Mouse (Mus musculus): Measurements from ENCODE around the gene Anapc15-ps. TPM values are rescaled to one million over a fixed set of nuclear protein-coding genes. Genes with fewer than 3 reads are reported as not detected.

The Anapc15-ps gene
- polyA plus RNA-seq, 1 experiment from 2014 or later: not detected

DNA sequence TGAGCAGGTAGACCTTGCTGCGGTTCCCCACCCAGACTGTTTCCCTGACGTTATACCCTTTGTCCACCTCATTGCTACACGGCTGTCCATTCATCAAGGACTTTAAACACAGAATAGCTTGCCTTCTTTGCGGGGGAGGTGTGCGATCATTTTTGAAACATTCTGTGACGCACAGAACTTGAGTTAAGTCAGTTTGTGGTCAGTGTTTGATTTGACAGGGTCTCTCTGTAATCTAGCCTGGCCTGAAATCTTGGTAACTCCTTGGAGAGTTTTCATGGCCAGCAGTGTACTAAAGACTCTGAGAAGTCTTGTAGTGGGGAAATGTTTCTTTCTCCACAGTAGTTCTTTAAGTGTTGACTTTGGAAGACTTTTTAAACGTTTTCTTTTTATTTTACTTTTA lies 5.0 kb upstream of the Anapc15-ps start:
- peak overlapping the region; percentile 69 to 73 for H3K27ac ChIP-seq (replicated peaks in 1 of 2; ENCODE audit: control insufficient read depth in 1 of 2, insufficient read depth in 1 of 2, low read depth in 2 of 2, low read length in 2 of 2)
- no peaks in the 10 kb centered on the region for H3K27me3 ChIP-seq (ENCODE audit: control insufficient read depth, insufficient read depth, low read length)
- H3K9ac ChIP-seq (ENCODE audit: low read length): no peak overlapping the region
- WGBS: 72% methylated on average over 7 of the region's 7 CpGs
- peaks cover 3% of the 10 kb centered on the region; the same call in 1 of the 2 replicates for H3K9me3 ChIP-seq (ENCODE audit: control insufficient read depth, low read length)
- peak overlapping the region; percentile 58 for H3K4me2 ChIP-seq (ENCODE audit: low read length)
- no peaks in the 10 kb centered on the region for H3K36me3 ChIP-seq (ENCODE audit: control insufficient read depth, insufficient read depth, low read length)
- no peak for ATAC-seq (ENCODE audit: insufficient number of reproducible peaks, insufficient read depth, low FRiP score, low read depth)
- no peak overlapping the region for H3K4me3 ChIP-seq (ENCODE audit: control insufficient read depth in 1 of 2, insufficient read depth in 1 of 2, low read depth in 1 of 2, low read length in 2 of 2)
- H3K4me1 ChIP-seq (ENCODE audit: control insufficient read depth in 2 of 2, insufficient read depth in 2 of 2, low read length in 2 of 2): peaks cover 22% of the 10 kb centered on the region in 2 experiments

DNA sequence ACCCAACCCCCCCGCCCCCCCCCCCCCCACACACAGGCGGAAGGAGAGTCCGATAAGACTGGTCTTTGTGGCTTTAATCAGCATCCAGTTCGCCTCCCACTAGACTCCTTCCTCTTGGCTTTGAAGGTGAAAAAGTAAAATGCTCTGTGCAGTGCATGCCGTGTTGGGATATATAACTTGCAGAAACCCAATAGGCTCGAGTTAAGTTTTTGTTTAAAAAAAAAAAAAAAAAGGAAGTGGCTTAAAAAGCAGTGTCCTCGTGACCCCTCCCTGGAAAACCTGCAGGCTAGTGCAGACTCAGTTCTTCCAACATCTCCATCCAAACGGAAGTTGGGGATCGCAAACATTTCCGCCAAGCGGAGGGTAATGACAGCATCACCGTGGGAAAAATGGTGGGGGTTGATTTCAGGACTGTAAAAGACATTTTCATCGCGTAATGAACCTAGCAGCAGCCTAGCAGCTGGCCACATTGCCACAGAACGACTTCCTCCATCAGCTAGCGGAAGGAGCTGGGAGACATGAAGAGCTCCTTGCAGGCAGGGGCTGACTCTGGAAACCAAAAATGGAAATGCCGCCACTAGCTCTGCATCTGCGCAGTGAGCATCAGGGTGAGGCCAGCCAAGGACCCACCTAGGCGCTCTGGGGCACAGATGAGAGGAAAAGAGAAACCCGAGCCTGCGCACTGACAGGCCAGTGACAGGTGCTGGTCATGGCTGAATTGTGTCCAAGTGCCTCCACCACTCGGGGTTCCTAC lies 4.3 kb upstream of the Anapc15-ps start:
- Histone ChIP-seq H3K9ac (ENCODE audit: low read length) (peak overlapping the region; percentile 42; the same call in 1 of the 2 replicates), H3K4me2 (ENCODE audit: low read length) (peak overlapping the region; percentile 58), H3K4me3 (ENCODE audit: control insufficient read depth in 1 of 2, insufficient read depth in 1 of 2, low read depth in 1 of 2, low read length in 2 of 2) (peak overlapping the region; percentile 26 to 43), H3K4me1 (ENCODE audit: control insufficient read depth in 2 of 2, insufficient read depth in 2 of 2, low read length in 2 of 2) (peaks cover 22% of the 10 kb centered on the region in 2 experiments), H3K9me3 (ENCODE audit: control insufficient read depth, low read length) (peaks cover 5% of the 10 kb centered on the region; the same call in 1 of the 2 replicates), H3K36me3 (ENCODE audit: control insufficient read depth, insufficient read depth, low read length) (no peaks in the 10 kb centered on the region), H3K27me3 (ENCODE audit: control insufficient read depth, insufficient read depth, low read length) (no peaks in the 10 kb centered on the region), H3K27ac (replicated peaks in 1 of 2; ENCODE audit: control insufficient read depth in 1 of 2, insufficient read depth in 1 of 2, low read depth in 2 of 2, low read length in 2 of 2) (peak overlapping the region; percentile 69 to 73)
- WGBS: 30% methylated on average over 22 of the region's 22 CpGs
- peak; percentile 51 for ATAC-seq (ENCODE audit: insufficient number of reproducible peaks, insufficient read depth, low FRiP score, low read depth)

DNA sequence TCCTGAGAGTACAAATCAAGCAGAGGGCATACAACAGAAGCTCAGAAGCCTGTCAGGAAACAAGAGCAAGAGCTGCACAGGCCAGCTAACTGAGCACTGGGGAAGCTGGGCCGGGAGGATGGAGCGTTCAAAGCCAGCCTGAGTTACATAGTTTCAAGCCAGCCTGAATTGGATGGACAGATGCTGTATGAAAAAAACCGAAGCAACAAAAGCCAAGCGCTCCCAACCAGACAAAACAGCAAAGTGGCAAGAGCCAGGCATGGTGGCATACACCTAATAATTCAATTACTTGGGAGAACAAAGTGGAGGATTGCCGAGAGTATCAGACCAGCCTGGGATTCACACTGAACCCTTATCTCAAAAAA lies 3.7 kb upstream of the Anapc15-ps start:
- ATAC-seq (ENCODE audit: insufficient number of reproducible peaks, insufficient read depth, low FRiP score, low read depth): no peak; the same call in 1 of the 2 replicates
- Histone ChIP-seq H3K27me3 (ENCODE audit: control insufficient read depth, insufficient read depth, low read length) (no peaks in the 10 kb centered on the region), H3K27ac (replicated peaks in 1 of 2; ENCODE audit: control insufficient read depth in 1 of 2, insufficient read depth in 1 of 2, low read depth in 2 of 2, low read length in 2 of 2) (peak overlapping the region; percentile 6 to 69; a peak in 3 of 4 replicates), H3K9ac (ENCODE audit: low read length) (no peak overlapping the region), H3K4me2 (ENCODE audit: low read length) (peak overlapping the region; percentile 58), H3K4me3 (ENCODE audit: control insufficient read depth in 1 of 2, insufficient read depth in 1 of 2, low read depth in 1 of 2, low read length in 2 of 2) (no peak overlapping the region), H3K4me1 (ENCODE audit: control insufficient read depth in 2 of 2, insufficient read depth in 2 of 2, low read length in 2 of 2) (peaks cover 22% of the 10 kb centered on the region in 2 experiments), H3K9me3 (ENCODE audit: control insufficient read depth, low read length) (peaks cover 5% of the 10 kb centered on the region; the same call in 1 of the 2 replicates), H3K36me3 (ENCODE audit: control insufficient read depth, insufficient read depth, low read length) (no peaks in the 10 kb centered on the region)
- WGBS: 39% methylated on average over 5 of the region's 5 CpGs

DNA sequence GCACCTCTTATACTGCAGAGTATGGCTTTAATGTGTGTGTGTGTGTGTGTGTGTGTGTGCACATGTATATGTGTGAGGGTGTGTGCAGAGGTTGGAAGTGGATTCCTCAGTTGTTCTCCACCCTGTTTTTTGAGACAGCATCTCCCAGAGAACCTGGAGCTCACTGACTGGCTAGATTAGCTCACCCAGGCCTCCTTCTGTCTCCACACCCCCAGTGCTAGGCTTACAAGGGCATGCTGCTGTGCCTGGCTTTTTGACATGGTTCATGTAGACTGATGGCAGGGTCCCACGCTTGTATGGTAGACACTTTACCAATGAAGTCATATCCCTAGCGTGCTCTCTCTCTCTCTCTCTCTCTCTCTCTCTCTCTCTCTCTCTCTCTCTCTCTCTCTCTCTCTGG lies 3.1 kb upstream of the Anapc15-ps start:
- Histone ChIP-seq H3K27ac (replicated peaks in 1 of 2; ENCODE audit: control insufficient read depth in 1 of 2, insufficient read depth in 1 of 2, low read depth in 2 of 2, low read length in 2 of 2) (no peak overlapping the region), H3K36me3 (ENCODE audit: control insufficient read depth, insufficient read depth, low read length) (no peaks in the 10 kb centered on the region), H3K9me3 (ENCODE audit: control insufficient read depth, low read length) (peaks cover 5% of the 10 kb centered on the region; the same call in 1 of the 2 replicates), H3K4me1 (ENCODE audit: control insufficient read depth in 2 of 2, insufficient read depth in 2 of 2, low read length in 2 of 2) (peaks cover 20 to 22% of the 10 kb centered on the region in 2 experiments), H3K9ac (ENCODE audit: low read length) (no peak overlapping the region), H3K4me3 (ENCODE audit: control insufficient read depth in 1 of 2, insufficient read depth in 1 of 2, low read depth in 1 of 2, low read length in 2 of 2) (no peak overlapping the region), H3K4me2 (ENCODE audit: low read length) (no peak overlapping the region), H3K27me3 (ENCODE audit: control insufficient read depth, insufficient read depth, low read length) (no peaks in the 10 kb centered on the region)
- 83% methylated on average over 2 of the region's 2 CpGs for WGBS
- no peak for ATAC-seq (ENCODE audit: insufficient number of reproducible peaks, insufficient read depth, low FRiP score, low read depth)

DNA sequence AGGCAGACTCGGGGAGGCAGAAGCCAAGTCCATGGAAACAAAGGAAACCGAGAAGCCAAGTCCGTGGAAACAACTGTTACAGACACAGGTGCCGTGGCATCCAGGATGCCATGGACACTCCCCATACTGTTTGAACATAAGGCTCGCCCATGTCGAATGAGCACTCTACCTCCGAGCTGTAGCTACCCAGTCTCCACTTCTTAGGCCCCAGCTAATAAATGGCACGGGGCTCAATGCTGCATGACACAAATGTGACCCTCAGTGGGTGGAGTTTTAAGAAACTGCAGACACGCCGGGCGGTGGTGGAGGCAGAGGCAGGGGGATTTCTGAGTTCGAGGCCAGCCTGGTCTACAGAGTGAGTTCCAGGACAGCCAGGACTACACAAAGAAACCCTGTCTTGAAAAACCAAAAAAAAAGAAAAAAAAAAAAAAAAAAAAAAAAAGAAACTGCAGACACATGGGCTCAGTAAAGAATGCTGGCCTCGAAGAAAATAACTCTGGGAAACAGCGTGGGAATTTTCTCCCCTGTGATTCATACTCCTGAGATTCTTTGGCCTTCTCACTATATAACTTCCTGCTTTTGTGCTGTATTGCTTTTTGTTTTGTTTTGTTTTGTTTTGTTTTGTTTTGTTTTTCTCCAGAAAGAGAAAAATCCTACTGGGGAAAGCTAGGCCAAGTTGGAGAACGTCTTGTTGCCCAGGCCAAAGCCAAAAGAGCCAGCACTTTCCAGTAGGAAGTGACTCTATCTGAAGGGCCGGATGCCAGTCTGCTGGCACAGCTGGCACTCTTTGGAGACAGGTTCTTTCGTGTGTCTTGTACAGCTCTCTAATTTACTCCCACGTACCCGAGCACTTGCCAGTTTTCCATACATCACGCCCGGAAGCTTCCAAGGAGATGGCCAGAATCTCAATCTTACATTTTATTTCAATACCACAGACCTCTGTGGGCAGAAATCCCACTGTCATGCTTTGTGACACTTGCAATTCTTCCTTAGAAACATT lies 2.2 kb downstream of the Anapc15-ps start:
- no peak overlapping the region for H3K9ac ChIP-seq (ENCODE audit: low read length)
- no peak overlapping the region for H3K4me3 ChIP-seq (ENCODE audit: control insufficient read depth in 1 of 2, insufficient read depth in 1 of 2, low read depth in 1 of 2, low read length in 2 of 2)
- H3K4me2 ChIP-seq (ENCODE audit: low read length): no peak overlapping the region
- H3K36me3 ChIP-seq (ENCODE audit: control insufficient read depth, insufficient read depth, low read length): no peaks in the 10 kb centered on the region
- peaks cover 0 to 2% of the 10 kb centered on the region in 2 experiments; a peak in 1 of 4 replicates for H3K4me1 ChIP-seq (ENCODE audit: control insufficient read depth in 2 of 2, insufficient read depth in 2 of 2, low read length in 2 of 2)
- ATAC-seq (ENCODE audit: insufficient number of reproducible peaks, insufficient read depth, low FRiP score, low read depth): no peak
- no peaks in the 10 kb centered on the region for H3K27me3 ChIP-seq (ENCODE audit: control insufficient read depth, insufficient read depth, low read length)
- peaks cover 5% of the 10 kb centered on the region; the same call in 1 of the 2 replicates for H3K9me3 ChIP-seq (ENCODE audit: control insufficient read depth, low read length)
- 82% methylated on average over 21 of the region's 21 CpGs for WGBS
- no peak overlapping the region for H3K27ac ChIP-seq (replicated peaks in 1 of 2; ENCODE audit: control insufficient read depth in 1 of 2, insufficient read depth in 1 of 2, low read depth in 2 of 2, low read length in 2 of 2)

DNA sequence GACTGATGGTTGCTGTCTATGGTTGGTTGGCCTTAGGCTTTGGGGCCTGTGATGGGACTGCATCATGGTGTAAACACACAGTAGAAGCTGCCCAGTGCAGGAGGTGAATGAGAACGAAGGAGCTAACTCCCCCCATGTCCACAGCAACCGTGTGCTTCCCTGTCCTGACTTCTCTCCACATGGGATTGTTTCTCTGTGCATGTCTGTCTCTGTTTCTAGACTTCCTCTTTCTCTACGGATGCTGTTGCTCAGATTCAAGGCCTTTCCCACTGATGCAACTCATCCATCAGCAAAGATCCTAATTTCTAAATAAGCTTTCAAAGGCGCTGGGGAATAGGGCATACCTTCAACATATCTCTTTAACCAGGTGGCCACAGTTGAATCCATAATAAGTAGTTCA lies 3.4 kb downstream of the Anapc15-ps start:
- Histone ChIP-seq H3K4me1 (ENCODE audit: control insufficient read depth in 2 of 2, insufficient read depth in 2 of 2, low read length in 2 of 2) (peaks cover 0 to 2% of the 10 kb centered on the region in 2 experiments; a peak in 1 of 4 replicates), H3K27me3 (ENCODE audit: control insufficient read depth, insufficient read depth, low read length) (no peaks in the 10 kb centered on the region), H3K9me3 (ENCODE audit: control insufficient read depth, low read length) (peaks cover 5% of the 10 kb centered on the region; the same call in 1 of the 2 replicates), H3K36me3 (ENCODE audit: control insufficient read depth, insufficient read depth, low read length) (no peaks in the 10 kb centered on the region), H3K27ac (replicated peaks in 1 of 2; ENCODE audit: control insufficient read depth in 1 of 2, insufficient read depth in 1 of 2, low read depth in 2 of 2, low read length in 2 of 2) (no peak overlapping the region), H3K9ac (ENCODE audit: low read length) (no peak overlapping the region), H3K4me2 (ENCODE audit: low read length) (no peak overlapping the region), H3K4me3 (ENCODE audit: control insufficient read depth in 1 of 2, insufficient read depth in 1 of 2, low read depth in 1 of 2, low read length in 2 of 2) (no peak overlapping the region)
- 81% methylated on average over 4 of the region's 4 CpGs for WGBS
- ATAC-seq (ENCODE audit: insufficient number of reproducible peaks, insufficient read depth, low FRiP score, low read depth): no peak

DNA sequence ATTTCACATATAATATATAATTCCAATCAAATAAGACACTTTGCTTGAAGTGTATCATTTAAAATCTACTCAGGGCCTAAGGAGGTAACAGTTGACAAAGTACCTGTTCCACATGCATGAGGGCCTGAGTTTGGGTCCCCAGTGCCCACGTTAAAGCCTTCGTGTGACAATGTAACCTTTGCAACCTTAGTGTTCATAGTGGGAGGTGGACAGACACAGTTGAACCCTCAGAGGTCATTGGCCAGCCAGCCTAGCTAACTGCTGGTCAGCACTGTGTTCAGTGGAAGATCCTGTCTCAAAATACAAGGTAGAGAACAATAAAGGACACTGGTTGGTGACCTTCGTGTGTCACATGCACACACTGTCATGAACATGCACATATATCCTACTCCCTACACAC lies 4.2 kb downstream of the Anapc15-ps start:
- no peak overlapping the region for H3K9ac ChIP-seq (ENCODE audit: low read length)
- 92% methylated on average over 3 of the region's 3 CpGs for WGBS
- H3K27ac ChIP-seq (replicated peaks in 1 of 2; ENCODE audit: control insufficient read depth in 1 of 2, insufficient read depth in 1 of 2, low read depth in 2 of 2, low read length in 2 of 2): no peak overlapping the region
- peaks cover 5% of the 10 kb centered on the region; the same call in 1 of the 2 replicates for H3K9me3 ChIP-seq (ENCODE audit: control insufficient read depth, low read length)
- H3K4me2 ChIP-seq (ENCODE audit: low read length): no peak overlapping the region
- H3K27me3 ChIP-seq (ENCODE audit: control insufficient read depth, insufficient read depth, low read length): no peaks in the 10 kb centered on the region
- H3K36me3 ChIP-seq (ENCODE audit: control insufficient read depth, insufficient read depth, low read length): no peaks in the 10 kb centered on the region
- ATAC-seq (ENCODE audit: insufficient number of reproducible peaks, insufficient read depth, low FRiP score, low read depth): no peak
- peaks cover 0 to 2% of the 10 kb centered on the region in 2 experiments; a peak in 1 of 4 replicates for H3K4me1 ChIP-seq (ENCODE audit: control insufficient read depth in 2 of 2, insufficient read depth in 2 of 2, low read length in 2 of 2)
- H3K4me3 ChIP-seq (ENCODE audit: control insufficient read depth in 1 of 2, insufficient read depth in 1 of 2, low read depth in 1 of 2, low read length in 2 of 2): no peak overlapping the region

All from heart, embryonic 14.5 days (tissue).